Mouse (Mus musculus) liver, adult (tissue): ENCODE data around the gene Cavin1.

Experiments used
- GATA4 ChIP-seq: IDR thresholded peaks from 2 replicates; pipeline ENCODE4 v1.6.1; 2014; ENCODE audit warnings: mild to moderate bottlenecking, low read length; ENCODE audit not compliant: insufficient replicate concordance

The Cavin1 gene

GRCm38 (mm10) chr11:100983778-100984131 lies 13.1 kb upstream of the Cavin1 start:
- no peak for TF ChIP-seq GATA4

- TF ChIP-seq GATA4: no peak
Observed at GRCm38 (mm10) chr11:100983125-100983777, 12.6 kb upstream of the Cavin1 start.

GRCm38 (mm10) chr11:100982087-100982486 lies 11.4 kb upstream of the Cavin1 start:
- no peak for TF ChIP-seq GATA4

- TF ChIP-seq GATA4: no peak
Observed at GRCm38 (mm10) chr11:100981236-100981635, 10.5 kb upstream of the Cavin1 start.

GRCm38 (mm10) chr11:100980438-100980837 lies 9.8 kb upstream of the Cavin1 start:
- no peak for TF ChIP-seq GATA4

- TF ChIP-seq GATA4: no peak
Observed at GRCm38 (mm10) chr11:100979887-100980286, 9.2 kb upstream of the Cavin1 start.

- TF ChIP-seq GATA4: no peak
Observed at GRCm38 (mm10) chr11:100975241-100975640, 4.6 kb upstream of the Cavin1 start.

GRCm38 (mm10) chr11:100974381-100974970 lies 3.8 kb upstream of the Cavin1 start:
- no peak for TF ChIP-seq GATA4

- TF ChIP-seq GATA4: no peak
Observed at GRCm38 (mm10) chr11:100973245-100973644, 2.6 kb upstream of the Cavin1 start.

GRCm38 (mm10) chr11:100971455-100971854 lies 768 bp upstream of the Cavin1 start:
- no peak for TF ChIP-seq GATA4

GRCm38 (mm10) chr11:100969744-100970556 lies 737 bp downstream of the Cavin1 start:
- no peak for TF ChIP-seq GATA4

GRCm38 (mm10) chr11:100969189-100969743 lies 1.4 kb downstream of the Cavin1 start:
- TF ChIP-seq GATA4: no peak

GRCm38 (mm10) chr11:100968501-100968900 lies 2.2 kb downstream of the Cavin1 start:
- TF ChIP-seq GATA4: no peak

GRCm38 (mm10) chr11:100967881-100968420 lies 2.7 kb downstream of the Cavin1 start:
- TF ChIP-seq GATA4: no peak

- TF ChIP-seq GATA4: no peak
Observed at GRCm38 (mm10) chr11:100967376-100967775, 3.3 kb downstream of the Cavin1 start.

- no peak for TF ChIP-seq GATA4
Observed at GRCm38 (mm10) chr11:100965760-100966159, 4.9 kb downstream of the Cavin1 start.

- no peak for TF ChIP-seq GATA4
Observed at GRCm38 (mm10) chr11:100964901-100965542, 5.7 kb downstream of the Cavin1 start.
